Mouse (Mus musculus) layer of hippocampus, adult 8-10 months (tissue): Measurements from ENCODE around the gene Tmem38b. TPM values are rescaled to one million over a fixed set of nuclear protein-coding genes. Genes with fewer than 3 reads are reported as not detected.
"Not testable (repeated sequence)": the region's sequence is repeated elsewhere in the genome, so short reads cannot be mapped to it uniquely, and the experiment has no call there.

ENCODE experiments used
- DNase-seq, 2 experiments: peaks; one replicate each; pipeline ENCODE4 v3.0.0; 2022; ENCODE audit warnings: low spot score in 2 of 2
- total RNA-seq, 4 experiments: library from RNA; stranded (reverse); gene quantifications; 2 replicates each; pipeline ENCODE4 v1.2.4; 2022

The Tmem38b gene
- 10 to 100 TPM; 13.4 to 18.8 (median 17.3) TPM for total RNA-seq

DNA sequence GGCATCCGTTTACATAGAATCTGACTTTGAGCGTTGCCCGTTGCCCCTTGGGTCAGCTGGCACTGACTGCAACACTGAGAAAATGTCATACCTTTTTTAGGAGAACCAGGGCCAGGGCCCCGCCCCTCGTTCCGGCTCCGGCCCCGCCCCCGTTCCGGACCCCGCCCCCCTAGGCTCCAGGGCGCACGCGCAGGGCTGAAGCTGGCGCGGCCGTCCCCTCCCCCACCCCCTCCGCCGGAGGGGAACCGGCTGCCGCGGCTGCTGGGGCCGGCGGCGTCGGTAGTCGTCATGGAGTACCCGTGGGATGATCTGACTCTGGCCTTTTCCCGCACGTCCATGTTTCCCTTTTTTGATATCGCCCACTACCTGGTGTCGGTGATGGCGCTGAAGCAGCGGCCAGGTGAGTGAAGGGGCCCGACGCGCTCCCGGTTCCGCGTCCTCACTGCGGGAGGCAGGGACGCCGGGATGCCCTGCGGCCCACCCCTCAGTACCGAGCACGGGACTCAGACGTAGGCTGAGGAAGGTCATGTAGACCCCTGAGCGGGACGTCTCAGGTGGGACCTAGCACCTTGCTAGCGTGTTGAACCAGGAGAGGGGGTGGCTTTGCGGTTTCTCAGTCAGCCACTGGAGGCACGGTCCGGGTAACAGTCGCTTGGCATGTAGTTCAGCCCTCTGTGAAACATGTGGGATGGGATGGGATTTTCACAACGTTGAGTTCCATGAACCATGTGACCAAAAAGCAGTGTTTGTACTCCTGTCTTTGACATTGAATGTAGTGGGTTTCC lies at the start of gene Tmem38b:
TSS of gene Tmem38b (plus strand) at position 225 of the 785 bp plus-strand sequence.
- peak; percentile 32 to 43 for DNase-seq

DNA sequence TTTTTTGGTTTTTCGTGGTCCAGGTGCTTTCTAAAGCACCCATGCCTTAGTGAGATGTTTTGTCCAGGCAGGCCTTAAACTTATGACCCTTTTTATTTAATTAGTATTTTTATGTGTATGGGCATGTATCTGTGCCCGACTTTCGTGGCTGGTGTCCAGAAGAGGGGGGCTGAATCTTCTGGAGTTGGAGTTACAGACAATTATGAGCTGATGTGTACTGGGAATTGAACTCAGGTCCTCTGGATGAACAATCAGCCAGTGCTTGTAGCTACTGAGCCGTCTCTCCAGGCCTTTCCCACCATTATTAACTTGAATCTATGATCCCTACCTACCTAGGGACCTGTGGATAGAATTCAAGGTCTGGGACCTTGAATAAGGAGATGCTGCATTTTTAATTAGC lies 44.4 kb upstream of the Tmem38b start:
- DNase-seq = no peak

DNA sequence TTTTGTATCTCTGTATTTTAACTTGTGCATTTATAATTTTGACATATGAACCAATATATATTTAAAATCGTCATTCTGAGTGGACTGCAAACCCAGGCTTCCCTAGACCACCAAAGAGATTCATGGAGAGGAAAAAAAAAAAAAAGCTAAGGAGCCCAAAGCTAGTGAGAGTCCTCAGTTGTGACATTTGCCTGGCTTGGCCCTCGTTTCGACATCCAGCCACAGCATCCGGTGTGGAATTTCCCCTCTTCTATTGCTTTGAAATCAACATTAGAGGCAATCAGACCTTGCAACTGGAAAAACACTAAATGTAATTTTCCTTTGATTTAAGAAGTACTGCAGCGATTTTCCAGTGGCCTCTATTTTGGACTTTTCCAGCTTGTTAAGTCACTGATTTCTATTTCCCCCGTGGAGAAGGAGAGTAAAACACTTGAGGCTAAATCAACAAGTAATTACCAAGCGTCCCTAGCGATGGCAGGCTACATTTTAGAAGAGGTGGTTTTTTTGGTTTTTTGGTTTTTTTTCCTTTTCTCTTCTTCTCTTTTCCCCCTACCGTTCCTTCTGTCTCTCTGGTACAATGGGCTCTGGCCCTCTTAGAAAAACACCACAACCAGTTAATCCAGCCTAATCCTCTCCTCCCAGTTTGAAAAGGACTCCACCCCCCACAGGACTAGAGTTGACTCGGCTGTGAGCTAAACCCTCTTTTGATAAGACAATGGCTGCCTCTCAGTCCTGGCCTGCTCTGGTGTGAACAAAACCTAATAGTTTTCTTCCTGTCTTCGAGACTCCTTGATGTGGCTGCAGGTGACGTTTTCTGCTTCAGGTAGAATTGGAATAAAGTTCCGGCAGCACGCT lies 43.4 kb upstream of the Tmem38b start:
- no peak for DNase-seq

DNA sequence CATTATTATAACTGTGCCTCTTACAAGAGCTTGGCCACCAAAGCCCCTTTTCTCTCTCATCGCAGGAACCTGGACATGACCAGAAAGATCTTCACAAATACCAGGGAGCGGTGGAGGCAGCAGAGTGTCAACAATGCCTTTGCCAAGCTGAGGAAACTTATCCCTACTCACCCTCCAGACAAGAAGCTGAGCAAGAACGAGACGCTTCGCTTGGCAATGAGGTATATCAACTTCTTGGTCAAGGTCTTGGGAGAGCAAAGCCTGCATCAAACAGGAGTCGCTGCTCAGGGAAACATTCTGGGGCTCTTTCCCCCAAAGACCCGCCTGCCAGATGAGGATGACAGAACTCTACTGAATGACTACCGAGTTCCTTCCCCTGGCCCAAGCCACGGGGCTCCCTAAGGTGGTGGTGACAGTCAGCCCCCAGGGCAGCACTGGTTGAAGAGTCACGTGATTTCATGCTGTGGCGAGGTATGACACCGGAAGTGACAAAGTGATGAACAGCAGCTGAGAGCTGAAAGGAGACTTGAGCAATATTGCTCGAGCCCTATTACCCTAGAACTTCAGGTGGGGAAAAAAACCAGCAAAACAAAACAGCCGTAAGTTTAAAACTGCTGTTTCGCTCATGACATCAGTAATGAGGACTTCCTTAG lies 40.0 kb upstream of the Tmem38b start:
- no peak for DNase-seq

DNA sequence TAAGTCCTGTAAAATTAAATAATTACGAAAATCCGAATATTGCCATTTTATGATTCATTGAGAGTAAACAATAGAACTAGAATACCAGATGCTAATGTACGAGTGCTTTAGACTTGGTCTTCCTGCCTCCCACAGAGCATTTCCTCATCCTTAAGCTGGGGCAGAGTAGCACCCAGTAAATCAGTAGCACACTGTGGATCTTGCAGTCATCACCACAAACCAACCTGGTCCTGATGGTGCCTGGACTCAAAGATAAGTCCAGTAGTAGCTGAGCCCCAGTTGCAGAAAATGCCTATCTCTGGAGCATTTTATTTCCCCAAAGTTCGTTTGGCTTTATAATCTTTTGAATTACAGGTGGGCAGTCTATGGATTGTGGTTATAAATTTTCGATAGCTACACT lies 39.0 kb upstream of the Tmem38b start:
- DNase-seq = no peak

DNA sequence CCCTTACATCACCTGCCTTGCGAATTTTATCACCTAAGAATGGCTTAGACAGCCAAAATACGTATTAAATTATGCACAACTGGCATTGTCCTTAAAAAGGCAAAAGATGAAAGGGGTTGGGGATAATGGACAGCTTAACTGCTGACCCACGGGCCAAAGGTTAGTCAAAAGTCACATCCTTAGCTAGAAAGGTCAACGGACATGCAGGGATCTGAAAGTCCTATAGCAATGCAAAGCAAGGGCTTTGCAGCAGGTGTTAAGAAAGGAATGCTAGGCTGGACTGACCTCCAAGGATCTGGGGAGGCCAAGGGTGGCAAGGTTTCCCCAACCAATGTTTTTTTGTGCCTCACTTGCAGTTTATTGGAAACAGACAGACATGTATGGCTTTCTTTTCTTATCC lies 36.5 kb upstream of the Tmem38b start:
- no peak for DNase-seq

DNA sequence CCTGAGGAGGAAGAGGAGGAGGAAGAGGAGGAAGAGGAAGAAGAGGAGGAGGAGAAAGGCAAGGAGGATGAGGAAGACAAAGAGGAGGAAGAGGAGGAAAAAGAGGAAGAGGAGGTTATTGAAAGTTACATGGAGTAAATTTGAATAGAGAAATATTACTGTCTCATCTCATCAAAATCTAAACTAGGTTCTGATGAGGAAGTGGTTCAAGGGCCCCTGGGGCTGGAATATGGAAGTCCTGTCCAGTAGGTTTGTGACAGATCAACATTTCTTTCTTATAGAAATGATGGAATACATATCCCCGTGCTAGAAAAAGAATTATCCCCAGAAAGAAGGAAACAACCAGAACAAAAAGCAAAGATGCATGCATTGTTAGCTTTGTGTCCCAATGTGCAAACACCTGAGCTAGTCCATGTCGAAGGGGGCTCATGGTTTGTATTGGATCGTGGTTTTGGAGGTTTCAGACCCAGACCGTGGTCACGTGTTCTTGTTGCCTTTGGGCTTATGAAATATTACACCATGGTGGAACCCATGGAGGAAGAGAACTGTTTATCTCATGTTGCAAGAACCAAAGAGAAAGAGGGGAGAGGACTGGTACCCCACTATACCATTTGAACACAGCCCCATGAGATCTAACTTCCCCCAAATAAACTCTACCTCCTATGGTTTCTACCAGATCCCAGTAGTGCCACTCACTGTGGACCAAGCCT lies 31.4 kb upstream of the Tmem38b start:
- no peak for DNase-seq

DNA sequence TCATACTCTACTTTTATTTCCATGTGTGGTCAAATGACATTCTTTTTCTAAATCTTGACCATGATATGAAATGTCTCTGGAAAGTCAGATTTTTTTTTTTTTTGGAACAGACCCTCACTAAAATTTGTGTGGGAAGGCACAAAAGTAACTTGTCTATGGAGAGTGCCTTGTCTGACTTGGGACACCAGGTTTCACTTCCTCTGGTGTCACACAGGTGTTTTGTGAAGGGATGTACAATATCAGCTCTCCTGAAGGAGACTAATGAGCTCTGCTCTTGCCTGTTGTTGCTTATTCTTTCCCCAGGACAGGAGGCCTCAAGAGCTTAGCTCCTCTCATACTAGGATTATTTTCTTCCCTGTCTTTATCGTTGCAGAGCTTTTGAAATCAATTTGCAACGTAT lies 30.8 kb upstream of the Tmem38b start:
- no peak for DNase-seq

DNA sequence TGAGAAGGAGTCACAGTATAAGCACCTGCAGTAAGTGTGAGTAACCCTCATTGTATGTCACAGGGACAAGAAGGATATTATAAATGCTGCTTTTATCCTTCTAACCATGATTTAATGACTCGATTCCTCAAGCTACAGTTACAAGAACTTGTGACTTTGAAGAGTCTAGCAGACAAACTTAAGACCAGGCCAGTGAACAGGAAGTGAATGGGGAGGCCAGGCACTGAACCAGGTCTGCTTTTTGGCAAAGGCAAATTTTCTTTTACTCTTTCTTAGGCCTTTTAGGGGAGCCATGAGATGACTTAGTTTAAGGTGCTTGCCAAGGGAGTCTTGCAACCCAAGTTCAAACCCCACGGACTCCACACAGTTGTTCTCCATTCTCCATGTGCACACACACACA lies 30.1 kb upstream of the Tmem38b start:
- no peak for DNase-seq

DNA sequence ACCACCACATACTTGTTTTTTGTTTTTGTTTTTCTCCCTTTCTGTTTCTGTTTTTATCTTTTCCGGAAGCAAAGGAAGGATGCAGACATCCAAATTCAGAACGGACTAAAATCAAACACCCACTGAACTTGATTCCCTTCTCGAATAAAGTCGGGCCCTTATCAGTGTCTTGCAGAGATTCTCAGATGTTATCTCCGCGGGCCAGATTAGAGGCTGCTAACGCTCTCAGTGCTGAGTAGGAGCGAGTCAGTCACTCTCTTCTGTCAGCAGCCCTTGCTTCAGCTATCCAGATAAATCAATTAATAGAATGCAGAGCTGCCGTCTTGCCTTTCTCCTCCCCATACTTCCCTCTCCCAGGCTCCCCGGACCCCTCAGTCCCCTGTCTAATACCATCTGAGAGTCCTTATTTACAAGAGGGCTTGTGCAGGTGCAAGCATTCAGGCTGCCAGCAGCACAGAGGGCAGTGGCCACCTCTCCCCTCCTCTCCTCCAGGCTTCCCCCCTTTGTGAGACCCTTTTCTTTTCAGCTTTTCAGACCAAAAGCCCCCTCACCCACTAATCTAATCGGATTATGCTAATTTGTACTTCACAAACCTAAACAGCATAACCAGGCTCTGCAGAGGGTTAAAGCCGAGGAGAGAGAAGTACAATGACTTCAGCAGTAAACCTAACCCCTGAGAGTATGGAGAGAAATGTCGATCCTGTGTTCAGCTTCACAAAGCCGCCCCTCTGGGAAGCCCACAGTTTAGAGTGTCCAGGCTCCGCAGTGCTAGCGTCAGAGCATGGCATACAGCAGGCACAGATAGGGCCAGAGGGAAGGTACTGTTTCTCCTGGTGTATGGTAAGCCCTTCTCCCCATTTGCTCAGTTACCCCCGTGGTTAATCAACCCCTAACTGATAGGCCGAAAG lies 28.7 kb upstream of the Tmem38b start:
- DNase-seq = no peak

DNA sequence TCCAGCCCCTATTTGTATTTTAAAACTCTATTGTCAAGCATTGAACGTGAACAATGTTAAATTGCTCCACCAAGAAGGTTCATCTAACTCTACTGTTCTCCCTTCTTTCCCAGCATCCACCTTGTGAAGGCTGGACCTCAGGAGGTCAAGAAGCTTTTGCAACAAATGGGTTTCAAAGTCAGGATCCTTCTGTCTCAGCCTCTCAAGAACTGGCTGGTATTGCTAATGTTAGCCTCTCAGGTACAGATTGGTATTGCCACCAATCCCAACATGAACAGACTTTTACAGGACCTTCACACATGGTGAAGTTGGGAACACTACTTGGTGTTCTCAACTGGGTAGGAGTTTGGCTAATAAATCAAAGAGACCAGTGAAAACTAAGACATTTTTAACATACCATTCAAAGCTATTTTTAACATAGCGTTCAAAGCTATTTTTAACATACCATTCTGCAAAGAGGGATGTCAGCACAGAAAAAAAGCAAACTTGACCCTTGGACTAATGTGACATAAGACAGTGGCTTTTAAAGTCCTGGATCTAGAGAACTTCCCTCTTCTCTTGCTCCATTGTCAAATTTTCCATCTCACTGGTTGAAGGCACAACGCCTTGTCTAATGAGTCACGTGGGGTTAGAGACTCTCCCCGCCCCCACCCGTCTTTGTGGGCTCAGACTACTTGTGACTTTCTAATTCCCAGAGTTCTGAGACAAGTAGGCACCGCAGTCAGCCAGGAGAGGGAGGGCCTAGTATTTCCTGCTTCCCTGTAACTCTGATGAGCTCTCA lies 26.8 kb upstream of the Tmem38b start:
- DNase-seq = no peak

DNA sequence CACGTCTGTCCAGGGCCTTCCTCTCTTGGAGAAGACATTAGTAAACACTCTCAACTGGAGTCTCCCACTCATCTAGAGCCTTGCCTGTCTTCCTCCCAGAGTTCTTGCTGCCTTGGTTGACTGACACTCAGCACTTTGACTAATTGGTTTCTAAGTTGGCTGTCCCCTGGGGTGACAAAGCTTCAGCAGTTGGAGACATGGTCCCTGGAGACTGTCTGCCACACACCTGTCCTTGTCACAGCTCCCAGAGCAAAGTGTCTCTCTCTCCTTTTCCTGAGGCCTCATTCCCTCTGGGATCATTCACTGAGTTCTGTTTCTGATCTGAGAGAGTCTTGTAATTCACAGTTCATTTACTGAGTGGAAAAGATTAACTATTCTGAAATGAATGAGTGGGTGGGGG lies 26.1 kb upstream of the Tmem38b start:
- DNase-seq = no peak

DNA sequence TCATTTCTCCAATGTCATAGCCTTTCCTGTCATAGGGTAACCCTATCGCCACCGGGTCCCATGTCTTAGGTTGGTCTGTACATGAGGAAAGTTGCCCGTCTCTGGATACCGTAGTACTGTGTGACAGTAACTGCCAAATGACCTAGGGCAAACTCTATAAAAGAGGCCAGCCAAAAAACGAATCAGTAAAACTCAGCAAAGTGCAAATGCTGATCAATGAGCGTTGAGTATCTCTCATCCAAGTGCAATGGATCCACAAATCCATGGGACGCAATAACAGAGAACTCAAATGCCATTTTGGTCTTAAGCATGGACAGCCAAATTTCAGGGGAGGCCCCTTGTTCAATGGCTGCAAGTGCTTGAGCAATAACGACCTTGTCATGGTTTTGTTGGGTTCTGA lies 22.2 kb upstream of the Tmem38b start:
- not testable (repeated sequence) for DNase-seq

DNA sequence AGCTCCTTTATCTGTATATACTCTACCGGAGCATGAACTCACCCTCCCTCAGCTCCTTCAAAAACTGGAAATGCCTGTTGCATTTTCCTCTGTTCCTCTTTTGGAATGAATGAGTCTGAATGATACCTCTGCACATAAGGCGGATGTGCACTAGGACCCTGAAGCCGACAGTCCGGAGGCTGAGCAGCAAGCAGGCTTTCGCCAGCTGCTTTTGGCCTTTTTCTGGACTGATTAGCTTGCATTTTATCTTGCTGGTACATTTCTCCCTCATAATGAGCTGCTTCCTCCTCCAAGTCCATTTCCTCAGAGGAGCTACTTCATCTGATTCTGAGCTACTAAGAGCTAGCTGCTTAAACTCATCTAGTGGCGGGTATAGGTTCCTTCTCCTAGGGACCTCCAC lies 19.4 kb upstream of the Tmem38b start:
- DNase-seq = peak in 1 of 2 experiments; percentile 19

DNA sequence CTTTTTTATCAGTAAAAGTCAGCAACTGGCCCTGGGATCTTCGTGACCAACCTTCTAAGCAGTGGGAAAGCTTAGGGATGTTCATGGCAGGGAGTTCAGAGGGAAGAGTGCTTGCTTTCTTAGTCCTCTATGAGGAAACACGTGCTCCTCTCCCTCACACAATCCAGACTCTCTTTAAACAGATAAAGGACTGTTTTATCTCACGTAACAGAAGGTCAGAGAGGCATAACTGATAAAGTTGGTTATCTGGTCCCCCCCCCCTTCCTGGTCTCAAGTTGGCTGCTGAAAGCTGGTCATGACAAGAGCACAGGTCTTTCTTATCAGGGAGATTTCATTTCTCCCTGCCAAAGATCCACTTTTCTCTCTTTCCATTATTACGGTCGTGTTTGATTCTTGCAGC lies 7.5 kb upstream of the Tmem38b start:
- no peak for DNase-seq

DNA sequence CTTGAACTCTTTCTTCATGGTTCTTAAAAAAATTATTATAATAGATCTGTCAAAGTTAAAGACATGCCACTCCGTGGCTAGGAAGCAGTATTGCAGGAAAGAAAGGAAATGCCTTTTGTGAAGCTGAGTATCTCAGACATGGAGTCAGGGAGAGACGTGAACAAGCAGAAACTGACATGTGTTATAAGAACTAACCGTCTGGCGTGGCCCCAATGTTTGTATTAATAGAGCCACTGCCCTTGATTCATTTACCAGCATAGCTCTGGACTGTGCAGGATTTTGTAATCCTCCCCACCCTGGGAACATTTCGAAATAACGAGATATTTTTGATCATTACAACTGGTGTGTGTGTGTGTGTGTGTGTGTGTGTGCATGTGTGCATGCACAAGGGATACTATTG lies 2.1 kb upstream of the Tmem38b start:
- DNase-seq = peak in 1 of 2 experiments; percentile 12

DNA sequence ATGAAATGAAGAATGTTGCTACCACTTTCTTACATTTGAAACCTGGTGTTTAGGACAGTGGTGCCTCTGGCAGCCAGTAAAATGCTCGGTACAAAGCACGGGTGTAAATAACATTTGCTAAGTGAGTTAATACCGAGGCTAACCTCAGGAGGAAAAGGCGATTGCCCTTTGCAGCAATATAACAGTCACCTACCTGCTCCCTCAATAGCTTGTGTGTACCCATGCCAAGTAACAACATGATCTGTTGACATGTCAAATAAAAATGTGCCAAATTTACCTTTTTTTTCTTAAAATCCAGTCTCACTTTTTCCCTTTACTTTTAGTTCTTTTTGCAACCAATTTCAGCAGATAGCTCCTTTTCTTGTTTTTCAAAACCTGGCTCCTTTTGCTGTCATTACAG lies 1.0 kb upstream of the Tmem38b start:
- no peak for DNase-seq

DNA sequence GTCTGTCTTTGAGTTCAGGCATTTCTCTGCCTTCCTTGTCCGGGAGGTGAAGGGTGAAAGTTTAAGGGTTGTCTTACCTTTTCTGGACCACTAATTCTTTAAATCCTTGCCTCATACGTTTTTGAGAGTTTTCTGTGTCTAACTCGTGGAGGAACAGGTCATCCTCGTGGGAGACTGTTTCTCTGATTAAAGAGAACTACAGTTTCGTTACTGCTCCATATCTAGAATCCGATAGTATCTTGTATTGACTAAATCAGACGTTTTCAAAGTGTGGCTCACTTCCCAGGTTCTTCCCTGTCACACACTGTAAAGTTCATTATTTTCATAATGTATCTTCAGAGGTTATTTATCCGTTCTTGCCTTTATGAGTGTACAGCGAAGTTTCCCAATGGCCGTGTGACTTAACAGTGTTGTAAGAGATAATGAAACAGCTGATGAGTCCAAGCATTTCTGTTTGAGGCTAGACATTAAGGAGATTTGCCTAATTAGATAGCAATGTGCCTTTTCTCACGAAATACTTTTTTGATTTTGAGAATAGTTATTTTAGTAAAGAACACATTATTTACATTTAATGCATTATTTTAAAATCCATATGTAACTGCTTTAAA lies 900 bp downstream of the Tmem38b start:
- DNase-seq = no peak

DNA sequence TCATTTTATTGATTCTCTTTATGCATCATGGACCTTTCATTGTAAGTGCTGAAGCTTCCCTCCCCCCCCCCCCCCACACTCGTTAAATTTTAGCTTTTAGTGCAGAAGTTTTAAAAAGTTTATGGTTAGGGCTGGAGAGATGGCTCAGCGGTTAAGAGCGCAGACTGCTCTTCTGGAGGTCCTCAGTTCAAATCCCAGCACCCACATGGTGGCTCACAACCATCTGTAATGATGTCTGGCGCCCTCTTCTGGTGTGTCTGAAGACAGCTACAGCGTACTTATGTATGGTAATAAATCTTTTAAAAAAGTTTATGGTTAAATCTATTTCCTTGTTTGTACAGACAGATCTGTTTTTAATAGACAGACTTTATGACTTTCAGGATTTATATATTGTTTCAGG lies 2.0 kb downstream of the Tmem38b start:
- DNase-seq = no peak
